Mouse (Mus musculus): ENCODE results near the gene Sos1. TPM values are rescaled to one million over a fixed set of nuclear protein-coding genes. Genes with fewer than 3 reads are reported as not detected.
A peak's percentile ranks its signal among the peaks of the same experiment; 100 is the strongest.
"Not testable (repeated sequence)": the region's sequence is repeated elsewhere in the genome, so short reads cannot be mapped to it uniquely, and the experiment has no call there.

The Sos1 gene
- polyA plus RNA-seq, 1 experiment from 2014 or later, result 0.85 TPM

GRCm38 (mm10) chr17:80420998-80421397 is 59.3 kb downstream of the Sos1 start:
- Histone ChIP-seq H3K27me3 (ENCODE audit: control insufficient read depth, insufficient read depth, low read depth, low read length) (no peaks in the 10 kb centered on the region), H3K4me1 (ENCODE audit: control insufficient read depth, low read depth, low read length) (no peaks in the 10 kb centered on the region), H3K9me3 (replicated peaks; ENCODE audit: control insufficient read depth, low read length) (no peaks in the 10 kb centered on the region), H3K9ac (ENCODE audit: low read depth, low read length) (no peak overlapping the region), H3K4me2 (ENCODE audit: low read depth, low read length) (no peak overlapping the region), H3K27ac (ENCODE audit: low read length) (no peak overlapping the region), H3K4me3 (ENCODE audit: low read depth, low read length) (no peak overlapping the region), H3K36me3 (ENCODE audit: control insufficient read depth, insufficient read depth) (peaks cover 10% of the 10 kb centered on the region)
- 68% methylated on average over 1 of the region's 1 CpGs for whole genome bisulfite sequencing (ENCODE audit: insufficient replicate concordance)
- ATAC-seq (ENCODE audit: low read depth), result no peak

- Histone ChIP-seq H3K4me3 (ENCODE audit: low read depth, low read length) (no peak overlapping the region), H3K27ac (ENCODE audit: low read length) (no peak overlapping the region), H3K4me1 (ENCODE audit: control insufficient read depth, low read depth, low read length) (no peaks in the 10 kb centered on the region), H3K4me2 (ENCODE audit: low read depth, low read length) (no peak overlapping the region), H3K36me3 (ENCODE audit: control insufficient read depth, insufficient read depth) (peaks cover 10% of the 10 kb centered on the region), H3K9ac (ENCODE audit: low read depth, low read length) (no peak overlapping the region), H3K27me3 (ENCODE audit: control insufficient read depth, insufficient read depth, low read depth, low read length) (no peaks in the 10 kb centered on the region), H3K9me3 (replicated peaks; ENCODE audit: control insufficient read depth, low read length) (no peaks in the 10 kb centered on the region)
- WGBS (ENCODE audit: insufficient replicate concordance), result 55% methylated on average over 10 of the region's 10 CpGs
- ATAC-seq (ENCODE audit: low read depth), result no peak
Observed at GRCm38 (mm10) chr17:80418572-80419210, 61.6 kb downstream of the Sos1 start.

- WGBS (ENCODE audit: insufficient replicate concordance), result 64% methylated on average over 1 of the region's 1 CpGs
- Histone ChIP-seq H3K27ac (ENCODE audit: low read length) (no peak overlapping the region), H3K9ac (ENCODE audit: low read depth, low read length) (no peak overlapping the region), H3K4me1 (ENCODE audit: control insufficient read depth, low read depth, low read length) (no peaks in the 10 kb centered on the region), H3K27me3 (ENCODE audit: control insufficient read depth, insufficient read depth, low read depth, low read length) (no peaks in the 10 kb centered on the region), H3K4me2 (ENCODE audit: low read depth, low read length) (no peak overlapping the region), H3K9me3 (replicated peaks; ENCODE audit: control insufficient read depth, low read length) (no peaks in the 10 kb centered on the region), H3K36me3 (ENCODE audit: control insufficient read depth, insufficient read depth) (peaks cover 12% of the 10 kb centered on the region), H3K4me3 (ENCODE audit: low read depth, low read length) (no peak overlapping the region)
- ATAC-seq (ENCODE audit: low read depth), result no peak
Observed at GRCm38 (mm10) chr17:80411182-80411581, 69.1 kb downstream of the Sos1 start.

GRCm38 (mm10) chr17:80398243-80398642 is 82.0 kb downstream of the Sos1 start:
- Histone ChIP-seq H3K9me3 (replicated peaks; ENCODE audit: control insufficient read depth, low read length) (no peaks in the 10 kb centered on the region), H3K4me2 (ENCODE audit: low read depth, low read length) (no peak overlapping the region), H3K9ac (ENCODE audit: low read depth, low read length) (no peak overlapping the region), H3K4me1 (ENCODE audit: control insufficient read depth, low read depth, low read length) (no peaks in the 10 kb centered on the region), H3K36me3 (ENCODE audit: control insufficient read depth, insufficient read depth) (peaks cover 7% of the 10 kb centered on the region), H3K27ac (ENCODE audit: low read length) (no peak overlapping the region), H3K4me3 (ENCODE audit: low read depth, low read length) (no peak overlapping the region), H3K27me3 (ENCODE audit: control insufficient read depth, insufficient read depth, low read depth, low read length) (no peaks in the 10 kb centered on the region)
- ATAC-seq (ENCODE audit: low read depth), result no peak
- 80% methylated on average over 7 of the region's 7 CpGs for WGBS (ENCODE audit: insufficient replicate concordance)

- H3K9me3 ChIP-seq (replicated peaks; ENCODE audit: control insufficient read depth, low read length), result no peaks in the 10 kb centered on the region
- no peak overlapping the region for H3K9ac ChIP-seq (ENCODE audit: low read depth, low read length)
- peak; percentile 77 for ATAC-seq (ENCODE audit: low read depth)
- no peaks in the 10 kb centered on the region for H3K36me3 ChIP-seq (ENCODE audit: control insufficient read depth, insufficient read depth)
- WGBS (ENCODE audit: insufficient replicate concordance), result 11% methylated on average over 17 of the region's 17 CpGs
- H3K4me2 ChIP-seq (ENCODE audit: low read depth, low read length), result peak overlapping the region; percentile 58
- H3K27me3 ChIP-seq (ENCODE audit: control insufficient read depth, insufficient read depth, low read depth, low read length), result no peaks in the 10 kb centered on the region
- no peak overlapping the region for H3K27ac ChIP-seq (ENCODE audit: low read length)
- H3K4me1 ChIP-seq (ENCODE audit: control insufficient read depth, low read depth, low read length), result no peaks in the 10 kb centered on the region; the same call in 1 of the 2 replicates
- H3K4me3 ChIP-seq (ENCODE audit: low read depth, low read length), result peak overlapping the region; percentile 47
Observed at GRCm38 (mm10) chr17:80391423-80392403, 88.5 kb downstream of the Sos1 start.

- Histone ChIP-seq H3K9me3 (replicated peaks; ENCODE audit: control insufficient read depth, low read length) (no peaks in the 10 kb centered on the region), H3K27ac (ENCODE audit: low read length) (no peak overlapping the region), H3K4me3 (ENCODE audit: low read depth, low read length) (no peak overlapping the region), H3K4me2 (ENCODE audit: low read depth, low read length) (no peak overlapping the region), H3K4me1 (ENCODE audit: control insufficient read depth, low read depth, low read length) (no peaks in the 10 kb centered on the region; the same call in 1 of the 2 replicates), H3K36me3 (ENCODE audit: control insufficient read depth, insufficient read depth) (no peaks in the 10 kb centered on the region), H3K27me3 (ENCODE audit: control insufficient read depth, insufficient read depth, low read depth, low read length) (no peaks in the 10 kb centered on the region), H3K9ac (ENCODE audit: low read depth, low read length) (no peak overlapping the region)
- no peak for ATAC-seq (ENCODE audit: low read depth)
- 56% methylated on average over 10 of the region's 10 CpGs for WGBS (ENCODE audit: insufficient replicate concordance)
Observed at GRCm38 (mm10) chr17:80390024-80390423, 90.2 kb downstream of the Sos1 start.

GRCm38 (mm10) chr17:80385671-80386070 is 94.6 kb downstream of the Sos1 start:
- Histone ChIP-seq H3K27ac (ENCODE audit: low read length) (no peak overlapping the region), H3K9ac (ENCODE audit: low read depth, low read length) (no peak overlapping the region), H3K27me3 (ENCODE audit: control insufficient read depth, insufficient read depth, low read depth, low read length) (no peaks in the 10 kb centered on the region), H3K4me2 (ENCODE audit: low read depth, low read length) (no peak overlapping the region), H3K36me3 (ENCODE audit: control insufficient read depth, insufficient read depth) (no peaks in the 10 kb centered on the region), H3K9me3 (replicated peaks; ENCODE audit: control insufficient read depth, low read length) (no peaks in the 10 kb centered on the region), H3K4me3 (ENCODE audit: low read depth, low read length) (no peak overlapping the region), H3K4me1 (ENCODE audit: control insufficient read depth, low read depth, low read length) (no peaks in the 10 kb centered on the region)
- WGBS (ENCODE audit: insufficient replicate concordance), result 33% methylated on average over 1 of the region's 1 CpGs
- no peak for ATAC-seq (ENCODE audit: low read depth)

GRCm38 (mm10) chr17:80378386-80378785 is 101.9 kb downstream of the Sos1 start:
- H3K27ac ChIP-seq (ENCODE audit: low read length); H3K4me2 ChIP-seq (ENCODE audit: low read depth, low read length); ATAC-seq (ENCODE audit: low read depth): not testable (repeated sequence)

GRCm38 (mm10) chr17:80373726-80374096 is 106.5 kb downstream of the Sos1 start:
- Histone ChIP-seq H3K9ac (ENCODE audit: low read depth, low read length) (peak overlapping the region; percentile 52; the same call in 1 of the 2 replicates), H3K4me3 (ENCODE audit: low read depth, low read length) (peak overlapping the region; percentile 54), H3K27me3 (ENCODE audit: control insufficient read depth, insufficient read depth, low read depth, low read length) (peaks cover 18% of the 10 kb centered on the region), H3K4me2 (ENCODE audit: low read depth, low read length) (peak overlapping the region; percentile 82), H3K4me1 (ENCODE audit: control insufficient read depth, low read depth, low read length) (no peaks in the 10 kb centered on the region), H3K9me3 (replicated peaks; ENCODE audit: control insufficient read depth, low read length) (no peaks in the 10 kb centered on the region), H3K27ac (ENCODE audit: low read length) (no peak overlapping the region), H3K36me3 (ENCODE audit: control insufficient read depth, insufficient read depth) (no peaks in the 10 kb centered on the region)
- peak; percentile 22 for ATAC-seq (ENCODE audit: low read depth)
- 20% methylated on average over 29 of the region's 29 CpGs for WGBS (ENCODE audit: insufficient replicate concordance)

More at GRCm38 (mm10) chr17:80378386-80378785, 101.9 kb downstream of the Sos1 start:
- H3K4me3 ChIP-seq (ENCODE audit: low read depth, low read length); H3K36me3 ChIP-seq (ENCODE audit: control insufficient read depth, insufficient read depth); H3K27me3 ChIP-seq (ENCODE audit: control insufficient read depth, insufficient read depth, low read depth, low read length); H3K9me3 ChIP-seq (replicated peaks; ENCODE audit: control insufficient read depth, low read length); H3K4me1 ChIP-seq (ENCODE audit: control insufficient read depth, low read depth, low read length); H3K9ac ChIP-seq (ENCODE audit: low read depth, low read length): not testable (repeated sequence)
